Mouse (Mus musculus): ENCODE measurements around the gene Ykt6.
"Not testable (repeated sequence)": the region's sequence is repeated elsewhere in the genome, so short reads cannot be mapped to it uniquely, and the experiment has no call there.

The Ykt6 gene

DNA sequence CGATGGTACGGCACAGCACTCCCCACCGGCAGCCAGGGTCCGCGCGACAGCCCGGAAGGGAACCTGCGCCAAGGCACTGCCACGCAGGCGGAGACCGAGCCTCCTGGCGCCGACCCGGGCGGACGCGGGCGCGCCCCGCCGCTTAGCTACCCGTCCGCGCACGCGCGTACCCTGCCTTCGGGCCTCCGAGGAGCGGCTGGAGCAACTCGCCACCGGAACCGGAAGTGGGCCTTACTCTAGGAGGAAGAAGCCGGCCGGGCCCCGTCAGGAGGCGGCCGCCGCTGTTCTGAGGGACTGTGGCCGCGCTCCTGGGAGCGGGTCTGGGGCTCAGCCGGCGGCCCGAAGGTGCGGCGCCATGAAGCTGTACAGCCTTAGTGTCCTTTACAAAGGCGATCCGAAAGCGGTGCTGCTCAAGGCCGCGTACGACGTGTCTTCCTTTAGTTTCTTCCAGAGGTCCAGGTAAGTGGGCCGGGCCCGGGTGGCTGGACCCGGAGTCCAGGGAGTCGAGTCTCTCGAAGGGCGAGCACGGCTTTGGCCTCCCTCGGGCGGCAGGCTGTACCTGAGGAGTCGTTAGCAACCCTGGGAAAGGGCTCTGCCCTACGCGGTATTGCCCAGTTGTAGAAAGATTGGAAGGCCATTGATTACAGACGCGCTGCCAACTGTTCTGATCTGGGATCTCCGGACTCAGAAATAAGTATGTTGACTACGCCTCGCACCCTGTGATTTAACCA lies at the start of gene Ykt6:
Gene Ykt6 (plus strand): TSS at position 148 of the 731 bp plus-strand sequence.
- in situ Hi-C loops (cut with MboI, MseI), result no loop called here

DNA sequence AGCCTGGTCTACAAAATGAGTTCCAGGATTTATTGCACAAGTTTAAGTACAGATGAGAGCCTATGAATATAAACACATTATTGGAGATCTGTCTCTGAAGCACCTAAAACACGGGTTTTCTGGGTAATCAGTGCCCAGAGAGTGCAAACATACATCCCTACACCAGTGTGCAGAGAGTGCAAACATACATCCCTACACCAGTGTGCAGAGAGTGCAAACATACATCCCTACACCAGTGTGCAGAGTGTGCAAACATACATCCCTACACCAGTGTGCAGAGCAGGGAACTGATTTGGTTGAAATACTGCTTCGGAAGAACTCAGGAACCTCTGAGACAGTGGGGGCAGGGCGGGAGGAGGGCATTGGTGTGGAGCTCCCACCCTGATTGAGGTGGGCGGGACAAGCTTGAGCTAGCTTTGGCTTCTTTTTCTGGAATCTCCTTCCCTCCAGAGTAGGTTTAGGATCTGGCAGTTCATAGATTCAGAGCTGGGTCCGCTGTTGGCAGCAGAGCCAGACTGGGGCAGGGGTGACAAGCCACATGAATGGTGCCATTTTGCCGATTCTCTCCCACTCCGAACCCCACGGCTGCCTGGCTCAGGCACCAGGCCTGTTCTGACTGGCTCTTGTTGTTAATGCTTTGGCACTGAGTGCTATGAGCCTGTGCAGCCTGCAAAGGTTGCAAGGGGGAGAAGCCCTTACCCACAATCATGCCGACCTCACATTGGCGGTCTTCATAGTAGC lies 49.5 kb upstream of the Ykt6 start:
- in situ Hi-C loops (cut with MboI, MseI), result no loop called here

DNA sequence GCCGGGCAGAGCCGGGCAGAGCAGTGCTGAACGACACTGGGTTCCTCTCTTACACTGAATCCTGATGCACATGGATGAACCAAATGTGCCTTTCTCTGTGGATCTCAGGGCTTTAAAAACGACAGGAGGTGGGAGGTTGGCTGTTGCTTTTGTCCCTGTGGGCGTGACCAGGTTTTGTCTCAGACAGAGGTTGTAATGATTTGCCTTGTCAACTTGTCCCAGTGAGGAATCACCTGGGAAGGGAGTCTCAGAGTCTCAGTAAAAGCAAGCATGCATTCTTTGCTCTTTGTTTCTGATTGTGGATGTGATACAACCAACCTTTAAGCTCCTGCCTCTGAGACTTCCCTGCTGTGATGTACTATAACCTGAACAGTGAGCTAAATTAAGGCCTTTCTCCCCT lies 48.4 kb upstream of the Ykt6 start:
- in situ Hi-C loops (cut with MboI, MseI), result no loop called here

DNA sequence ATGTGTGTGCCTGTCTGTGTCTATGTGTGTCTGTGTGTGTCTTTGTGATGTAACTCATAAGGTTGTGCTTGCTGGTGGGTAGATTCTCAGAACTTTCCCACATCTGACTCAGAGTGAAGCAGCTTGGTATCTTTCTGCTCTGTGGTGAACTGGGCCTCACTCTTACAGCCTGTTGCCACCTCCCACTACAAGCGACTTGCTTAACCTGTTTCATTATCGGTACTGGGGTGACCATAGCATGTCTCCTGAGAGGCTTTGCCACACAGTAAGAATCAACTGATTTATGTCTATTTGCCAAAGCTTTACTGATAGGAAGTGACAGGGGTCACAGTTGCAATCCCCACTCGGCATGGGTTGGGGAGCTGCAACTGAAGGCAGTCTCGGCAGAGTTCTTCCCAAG lies 46.9 kb upstream of the Ykt6 start:
- in situ Hi-C loops (cut with MboI, MseI), result no loop called here

DNA sequence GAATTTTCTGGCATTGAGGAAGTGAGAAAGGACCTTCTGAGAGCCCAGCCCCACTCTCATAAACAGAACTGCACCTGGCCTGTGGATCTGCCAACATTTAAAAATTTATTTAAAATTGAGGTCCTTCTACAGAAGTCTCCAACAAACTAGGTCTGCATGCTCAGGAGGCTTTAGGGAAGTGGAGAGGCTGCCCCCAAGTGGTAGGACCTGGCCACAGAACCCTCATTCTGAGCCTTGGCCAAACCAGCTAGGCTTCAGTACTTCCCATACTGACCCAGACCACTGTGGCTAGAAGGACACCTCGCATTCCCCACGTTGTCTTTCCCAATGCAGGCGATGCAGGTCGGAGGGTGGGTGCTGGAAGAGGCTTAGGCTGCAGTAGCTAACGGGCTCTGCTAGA lies 42.9 kb upstream of the Ykt6 start:
- in situ Hi-C loops (cut with MboI, MseI), result no loop called here

DNA sequence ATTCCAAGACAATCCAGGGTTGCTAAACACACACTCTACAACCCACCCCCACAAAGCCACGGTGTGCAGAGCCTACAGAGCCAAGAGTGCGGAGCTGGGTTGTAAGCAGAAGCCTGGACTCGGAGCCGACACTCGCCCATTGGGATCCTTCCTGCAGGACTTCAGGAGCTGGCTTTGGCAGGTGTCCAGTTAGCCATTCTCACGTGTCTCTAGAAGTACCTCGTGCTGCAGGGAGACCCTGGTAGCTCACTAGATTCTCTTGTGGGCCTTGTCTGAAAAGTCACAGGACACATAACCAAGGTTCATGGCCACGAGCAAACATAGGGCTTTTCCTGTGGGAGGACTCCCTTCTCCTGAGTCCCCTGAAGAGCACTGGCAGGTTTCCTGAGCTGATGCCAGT lies 42.2 kb upstream of the Ykt6 start:
- in situ Hi-C loops (cut with MboI, MseI), result no loop called here

DNA sequence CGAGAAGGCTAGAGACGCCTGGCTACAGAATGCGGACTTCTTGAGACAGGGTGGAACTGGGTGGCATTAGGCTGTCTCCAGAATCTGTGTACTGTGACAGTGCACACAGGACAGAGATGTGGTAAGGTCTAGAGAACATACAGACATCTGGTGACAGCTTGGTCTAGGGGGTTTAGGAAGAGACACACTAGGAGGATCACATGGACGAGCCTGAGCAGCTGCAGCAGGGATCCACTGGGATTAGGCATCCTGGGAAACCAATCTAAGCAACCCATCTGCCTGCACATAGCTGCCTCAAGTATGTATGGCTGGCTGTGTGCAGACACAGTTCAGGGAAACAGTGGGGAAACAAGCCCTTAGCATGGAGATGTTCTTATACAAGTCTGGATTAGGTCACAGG lies 41.6 kb upstream of the Ykt6 start:
- in situ Hi-C loops (cut with MboI, MseI), result no loop called here

DNA sequence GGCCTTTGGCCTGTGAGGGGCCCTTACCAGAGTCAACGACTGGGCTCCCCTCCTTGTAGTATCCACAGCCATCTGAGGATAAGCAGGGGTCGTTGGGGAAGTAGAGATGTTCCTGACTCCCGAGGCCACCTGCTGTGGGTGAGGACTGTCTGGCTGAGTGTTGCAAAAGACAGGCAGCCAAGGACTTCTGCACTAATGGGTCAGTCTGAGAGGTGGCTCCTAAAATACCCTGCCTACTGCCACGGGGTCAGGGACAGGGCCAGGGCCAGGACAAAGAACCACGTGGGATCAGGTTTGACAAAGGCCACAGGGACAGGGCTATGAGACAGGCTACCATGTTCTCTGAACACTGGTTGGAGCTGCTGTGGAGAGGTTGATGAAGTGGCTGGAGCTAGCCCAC lies 40.6 kb upstream of the Ykt6 start:
- in situ Hi-C loops (cut with MboI, MseI), result no loop called here

DNA sequence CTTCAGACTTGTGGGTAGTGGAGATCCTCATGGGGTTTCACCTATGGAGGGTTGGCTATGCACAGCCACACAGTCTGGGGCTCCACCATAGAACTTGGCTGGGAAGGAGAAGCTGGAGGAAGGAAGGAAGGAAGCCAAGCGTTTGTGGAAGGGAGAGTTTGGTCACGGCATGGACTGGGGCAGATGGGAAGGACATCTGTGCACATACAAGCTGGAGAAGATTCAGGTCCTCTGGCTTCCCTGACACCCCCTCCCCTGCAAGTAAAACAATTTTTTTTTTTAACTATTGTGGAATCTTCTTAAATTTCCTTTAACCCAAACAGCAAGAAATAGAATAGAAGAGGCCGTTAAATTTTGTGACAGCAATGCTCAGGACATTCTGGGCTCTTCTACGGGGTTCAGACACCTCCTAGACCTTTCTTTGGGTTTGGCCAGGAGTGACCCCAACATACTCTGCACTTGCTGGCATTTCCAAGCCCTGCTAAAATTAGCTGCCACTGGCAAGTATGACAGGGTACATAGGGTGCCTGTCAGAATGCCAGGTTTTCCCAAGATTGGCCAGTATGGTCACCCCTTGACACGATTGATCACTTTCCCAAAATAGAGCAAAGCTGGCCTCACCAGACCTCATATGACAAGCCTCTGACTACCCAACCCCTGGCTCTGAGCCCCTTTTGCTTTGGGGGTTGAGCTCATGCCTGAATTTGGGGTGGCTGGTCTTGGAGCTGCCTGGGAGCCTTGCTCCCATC lies 39.9 kb upstream of the Ykt6 start:
- in situ Hi-C loops (cut with MboI, MseI), result no loop called here

DNA sequence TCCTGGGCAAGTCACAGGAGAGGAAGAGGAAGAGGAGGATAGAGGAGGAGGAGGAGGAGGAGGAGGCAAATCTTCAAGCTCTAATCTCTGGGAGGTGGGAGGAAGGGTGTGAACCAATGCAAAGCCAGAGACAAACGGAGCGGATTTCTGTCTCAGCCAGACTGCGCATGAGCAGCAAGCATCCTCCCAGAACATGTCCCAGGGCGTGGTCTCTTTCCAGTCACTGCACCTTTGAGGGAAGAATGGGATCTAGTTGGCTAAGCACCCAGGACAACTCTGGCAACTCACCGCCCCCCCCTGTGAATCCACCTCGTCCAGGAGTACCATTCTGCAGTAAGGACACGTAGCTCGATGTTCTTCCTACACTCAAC lies 39.3 kb upstream of the Ykt6 start:
- in situ Hi-C loops (cut with MboI, MseI), result no loop called here

DNA sequence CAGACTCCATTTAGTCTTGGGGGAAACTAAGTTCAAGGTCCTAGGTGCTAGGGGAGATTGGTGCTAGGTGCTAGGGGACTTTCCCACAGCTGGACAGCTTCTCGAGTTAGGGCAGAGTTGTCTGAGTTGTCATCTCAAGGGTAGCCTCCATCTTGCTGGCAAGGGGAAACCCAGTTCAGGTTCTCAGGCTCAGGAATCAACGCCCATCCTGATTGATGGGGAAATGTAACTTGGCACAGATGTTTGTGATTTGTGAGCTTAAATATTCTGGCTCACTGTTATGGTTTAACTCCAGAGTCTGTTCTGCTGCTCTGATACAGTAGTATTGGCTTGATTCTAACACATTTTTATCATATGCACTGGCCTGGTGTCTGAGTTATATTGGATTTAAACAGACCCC lies 37.4 kb upstream of the Ykt6 start:
- in situ Hi-C loops (cut with MboI, MseI), result no loop called here

DNA sequence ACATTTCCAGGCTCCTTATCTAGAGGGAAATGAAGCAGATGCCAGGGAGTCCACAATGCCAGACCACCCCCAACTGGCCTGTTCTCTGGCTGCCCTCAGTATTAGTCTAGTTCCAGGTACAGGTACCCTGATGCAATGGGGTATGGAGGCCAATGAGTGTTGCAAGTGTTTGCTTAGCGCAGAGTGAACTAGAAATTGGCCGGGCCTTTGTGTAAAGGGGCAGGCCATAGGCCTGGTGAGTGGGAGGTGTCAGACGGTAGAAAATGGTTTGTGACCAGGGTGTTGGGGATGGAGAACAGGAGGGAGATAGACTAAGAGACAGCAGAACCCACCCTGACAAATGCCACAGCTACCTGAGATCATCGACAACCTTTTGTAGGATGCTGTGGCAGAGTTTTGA lies 35.9 kb upstream of the Ykt6 start:
- in situ Hi-C loops (cut with MboI, MseI), result no loop called here

DNA sequence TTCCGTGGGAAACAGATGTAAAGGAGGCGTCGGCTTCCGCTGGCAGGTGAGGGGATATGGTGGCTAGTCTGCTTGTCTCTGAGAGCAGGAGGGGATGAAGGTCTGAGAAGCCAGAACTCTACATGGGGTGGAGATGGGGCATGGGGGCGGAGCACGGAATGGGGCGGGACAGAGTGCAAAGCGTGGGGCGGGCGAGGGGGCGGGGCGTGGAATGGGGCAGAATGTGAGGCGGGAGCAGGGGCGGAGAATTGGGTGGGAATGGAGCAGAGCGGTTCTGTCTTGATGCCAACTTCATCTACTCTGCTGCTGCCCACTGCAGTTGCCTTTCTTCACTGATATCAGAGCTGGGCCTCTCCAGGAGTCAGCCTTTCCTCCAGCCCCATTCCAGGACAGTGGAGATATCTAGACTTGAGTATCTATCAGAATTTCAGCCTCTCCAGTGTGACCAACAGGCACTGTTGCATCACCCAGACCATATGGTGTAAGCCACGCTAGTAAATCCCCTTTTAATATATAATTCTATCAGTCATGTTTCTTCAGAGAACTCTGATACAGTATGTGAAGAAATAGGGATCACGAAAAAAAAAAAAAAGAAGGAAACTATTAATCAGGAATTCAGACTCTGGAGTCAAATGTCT lies 35.1 kb upstream of the Ykt6 start:
- in situ Hi-C loops (cut with MboI, MseI), result no loop called here

DNA sequence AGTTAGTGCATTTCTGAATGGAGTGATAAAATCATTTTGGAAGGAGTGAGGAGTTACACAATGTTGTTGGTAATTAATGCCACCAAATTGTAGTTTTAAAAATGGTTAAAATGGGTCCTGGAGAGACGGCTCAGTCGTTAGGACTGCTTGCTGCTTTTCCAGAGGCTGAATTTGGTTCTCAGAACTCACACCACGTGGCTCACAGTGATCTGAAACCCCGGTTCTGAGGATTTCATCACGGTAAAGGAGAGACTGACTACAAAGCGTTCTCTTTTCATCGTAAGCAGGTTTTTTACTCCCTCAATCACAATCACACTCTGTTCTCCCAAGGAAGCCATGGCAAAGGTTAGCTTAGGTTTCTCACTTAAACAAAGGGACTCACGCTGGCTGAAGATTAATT lies 30.8 kb upstream of the Ykt6 start:
- in situ Hi-C loops (cut with MboI, MseI), result no loop called here

DNA sequence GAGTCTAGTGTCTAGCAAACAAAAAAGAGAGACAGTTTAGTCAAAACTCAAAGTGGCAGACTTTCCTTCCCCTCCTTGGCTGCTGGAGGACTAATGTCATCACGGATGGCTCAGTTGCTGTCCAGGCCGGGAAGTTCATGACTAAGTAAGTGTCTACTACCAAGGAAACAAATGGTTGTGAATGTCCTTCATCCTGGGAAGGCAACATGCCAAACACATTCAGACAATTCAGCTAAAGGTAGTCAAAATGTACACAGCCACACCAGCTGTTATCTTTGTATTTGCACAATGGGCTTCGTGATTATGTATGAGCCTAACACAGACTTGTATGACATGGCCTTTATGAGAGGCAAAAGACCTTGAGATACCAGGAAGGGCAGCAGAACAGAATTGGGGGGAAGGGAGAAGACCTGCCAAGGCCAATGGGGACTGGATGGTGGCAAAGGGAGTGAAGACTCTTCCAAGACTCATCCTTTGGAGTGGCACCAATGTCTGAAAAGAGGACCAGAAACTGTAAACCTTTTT lies 28.7 kb upstream of the Ykt6 start:
- in situ Hi-C loops (cut with MboI, MseI), result no loop called here

DNA sequence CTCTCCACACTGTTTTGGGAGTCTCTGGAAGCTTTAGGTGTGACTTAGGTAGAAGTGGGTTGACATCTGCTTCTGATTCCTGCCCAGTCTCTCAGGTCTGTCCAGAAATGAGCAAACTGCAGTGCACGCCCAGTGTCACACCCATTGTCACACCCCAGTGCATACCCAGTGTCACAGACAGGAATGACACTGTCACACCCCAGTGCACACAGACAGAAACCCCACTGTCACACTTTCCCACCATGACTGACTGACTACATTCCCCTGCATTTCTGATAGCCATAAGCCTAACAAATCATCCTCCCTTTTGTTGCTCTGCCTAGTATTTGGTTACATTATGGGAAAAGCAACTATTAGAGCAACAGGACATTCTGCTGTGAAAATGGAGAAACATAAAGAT lies 24.9 kb upstream of the Ykt6 start:
- in situ Hi-C loops (cut with MboI, MseI), result no loop called here

DNA sequence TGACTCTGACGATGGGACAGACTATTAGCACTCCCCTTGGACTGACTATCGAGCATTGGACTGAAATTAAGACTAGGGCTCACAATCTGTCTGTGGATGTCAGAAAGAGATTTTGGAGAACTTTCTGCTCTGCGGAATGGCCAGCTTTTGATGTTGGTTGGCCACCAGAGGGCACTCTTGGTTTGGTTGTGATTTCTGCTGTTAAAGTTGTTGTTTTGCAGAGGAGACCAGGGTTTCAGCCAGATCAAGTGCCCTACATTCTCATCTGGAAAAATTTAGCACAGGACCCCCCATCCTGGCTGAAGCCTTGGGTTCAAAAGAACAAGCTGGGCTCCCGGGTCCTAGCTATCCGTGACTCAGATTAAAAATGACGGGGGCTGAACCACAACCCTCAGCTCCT lies 23.5 kb upstream of the Ykt6 start:
- in situ Hi-C loops (cut with MboI, MseI), result not testable (repeated sequence)

DNA sequence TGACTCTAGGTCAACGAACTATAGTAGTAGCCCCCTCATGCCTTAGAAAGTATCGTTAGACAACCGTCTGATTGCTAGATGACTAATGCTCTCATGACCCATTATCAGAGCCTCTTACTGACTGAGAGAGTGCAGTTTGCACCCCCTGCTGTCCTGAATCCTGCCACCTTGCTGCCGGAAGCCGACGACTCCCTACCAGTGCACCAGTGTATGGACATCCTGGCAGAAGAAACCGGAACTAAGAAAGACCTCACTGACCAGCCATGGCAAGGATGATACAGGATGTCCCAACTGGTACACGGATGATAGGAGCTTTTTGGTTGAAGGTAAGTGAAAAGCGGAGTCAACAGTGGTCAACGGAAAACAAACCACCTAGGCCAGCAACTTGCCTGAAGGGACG lies 21.0 kb upstream of the Ykt6 start:
- in situ Hi-C loops (cut with MboI, MseI), result not testable (repeated sequence)

DNA sequence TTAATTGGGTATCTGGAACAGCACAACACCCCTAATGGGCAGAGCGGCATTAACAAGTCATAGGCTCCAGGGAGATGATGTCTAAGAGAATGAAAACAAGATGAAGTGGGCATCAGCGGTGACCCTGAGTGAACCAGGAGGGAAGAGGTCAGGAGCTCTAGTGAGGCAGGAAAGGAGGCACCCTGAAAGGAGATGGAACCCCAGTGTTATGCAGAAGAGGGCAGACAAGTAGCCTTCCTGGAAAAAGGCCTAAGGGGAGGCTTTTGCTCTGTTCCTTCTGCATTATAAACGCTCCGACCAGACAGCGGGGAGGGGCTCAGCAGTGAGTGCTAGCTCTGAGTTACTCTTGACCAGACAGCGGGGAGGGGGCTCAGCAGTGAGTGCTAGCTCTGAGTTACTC lies 12.5 kb upstream of the Ykt6 start:
- in situ Hi-C loops (cut with MboI, MseI), result no loop called here

DNA sequence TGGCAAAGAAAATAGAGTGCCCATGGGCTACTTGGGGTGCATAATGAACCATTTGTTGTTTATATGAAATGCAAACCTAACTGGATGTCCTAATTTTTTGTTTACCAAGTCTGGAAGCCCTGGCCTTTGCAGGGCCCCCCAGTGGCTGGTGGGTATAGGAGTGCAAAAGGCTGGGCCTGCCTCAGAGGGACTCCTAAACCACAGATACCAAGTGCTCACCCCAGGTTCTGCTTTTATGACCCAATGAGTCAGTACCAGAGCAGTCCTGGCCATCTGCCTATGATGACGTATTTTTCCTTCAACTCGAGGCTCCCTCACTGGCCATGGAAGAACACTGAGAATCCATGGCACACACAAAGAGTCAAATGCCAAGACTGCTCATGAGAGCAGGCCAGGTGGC lies 10.4 kb upstream of the Ykt6 start:
- in situ Hi-C loops (cut with MboI, MseI), result no loop called here

DNA sequence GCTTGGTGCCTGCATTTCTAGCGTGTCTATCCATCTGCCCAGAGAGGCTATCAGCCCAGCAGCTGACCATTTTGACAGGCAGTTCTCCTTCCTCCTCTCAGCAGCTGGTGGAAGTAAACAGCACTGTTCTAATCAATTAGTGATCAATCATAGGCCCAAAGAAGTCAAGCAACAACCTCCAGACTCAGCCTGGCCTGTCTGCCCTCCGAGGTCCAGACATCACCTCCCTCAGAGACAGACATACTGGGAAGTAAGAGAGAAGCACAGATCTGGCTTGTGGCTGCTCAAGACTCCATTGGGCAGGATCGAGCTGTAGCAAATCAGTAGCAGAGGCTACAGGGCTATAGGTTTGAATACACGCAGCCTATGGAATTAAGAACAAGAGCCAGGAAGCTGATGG lies 7.7 kb upstream of the Ykt6 start:
- in situ Hi-C loops (cut with MboI, MseI), result no loop called here
